Mouse (Mus musculus) embryonic facial prominence, embryonic 12.5 days (tissue): ENCODE results near the gene Pkp1. TPM values are rescaled to one million over a fixed set of nuclear protein-coding genes. Genes with fewer than 3 reads are reported as not detected.

Experiments used
- ATAC-seq: fragments of 200-750 bp; cut with Nextera tagmentation; 2 replicates; pipeline ENCODE4 v1.8.0; 2017; ENCODE audit not compliant: insufficient number of reproducible peaks, insufficient read depth, low FRiP score, low TSS enrichment
- H3K27ac ChIP-seq: fragments of 300-500 bp; sonication (generic); 2 replicates; pipeline ENCODE4 v1.5.1; 2016; ENCODE audit warnings: mild to moderate bottlenecking
- H3K27me3 ChIP-seq: fragments of 300-500 bp; sonication (generic); 2 replicates; pipeline ENCODE4 v1.6.1; 2016; ENCODE audit warnings: mild to moderate bottlenecking, moderate library complexity
- H3K36me3 ChIP-seq: fragments of 300-500 bp; sonication (generic); 2 replicates; pipeline ENCODE4 v1.6.1; 2016; ENCODE audit warnings: mild to moderate bottlenecking
- H3K4me1 ChIP-seq: fragments of 300-500 bp; sonication (generic); 2 replicates; pipeline ENCODE4 v1.6.1; 2016
- H3K4me2 ChIP-seq: fragments of 300-500 bp; sonication (generic); replicated peaks from 2 replicates; pipeline ENCODE4 v1.6.1; 2016; ENCODE audit warnings: mild to moderate bottlenecking, moderate library complexity
- H3K4me3 ChIP-seq: fragments of 300-500 bp; sonication (generic); 2 replicates; pipeline ENCODE4 v1.5.1; 2016; ENCODE audit warnings: mild to moderate bottlenecking
- H3K9ac ChIP-seq: fragments of 300-500 bp; sonication (generic); 2 replicates; pipeline ENCODE4 v1.6.1; 2016; ENCODE audit warnings: mild to moderate bottlenecking, moderate library complexity
- H3K9me3 ChIP-seq: fragments of 300-500 bp; sonication (generic); 2 replicates; pipeline ENCODE4 v1.6.1; 2016; ENCODE audit warnings: mild to moderate bottlenecking, moderate library complexity
- WGBS: fragments of 180-500 bp; shearing (Covaris S2); methylation state at CpG from one replicate; pipeline ENCODE4 v1.1.7; 2016; 5-methylcytosine and 5-hydroxymethylcytosine counted together
- polyA plus RNA-seq: library from polyadenylated mRNA; unstranded; fragments of >200 nt; fragmentation: Nextera tagmentation; extraction: Ambion mirVana; gene quantifications from 2 replicates; pipeline ENCODE4 v1.2.1, GENCODE M21; 2016

The Pkp1 gene
- polyA plus RNA-seq, 1 experiment from 2014 or later: 1.7 TPM

DNA sequence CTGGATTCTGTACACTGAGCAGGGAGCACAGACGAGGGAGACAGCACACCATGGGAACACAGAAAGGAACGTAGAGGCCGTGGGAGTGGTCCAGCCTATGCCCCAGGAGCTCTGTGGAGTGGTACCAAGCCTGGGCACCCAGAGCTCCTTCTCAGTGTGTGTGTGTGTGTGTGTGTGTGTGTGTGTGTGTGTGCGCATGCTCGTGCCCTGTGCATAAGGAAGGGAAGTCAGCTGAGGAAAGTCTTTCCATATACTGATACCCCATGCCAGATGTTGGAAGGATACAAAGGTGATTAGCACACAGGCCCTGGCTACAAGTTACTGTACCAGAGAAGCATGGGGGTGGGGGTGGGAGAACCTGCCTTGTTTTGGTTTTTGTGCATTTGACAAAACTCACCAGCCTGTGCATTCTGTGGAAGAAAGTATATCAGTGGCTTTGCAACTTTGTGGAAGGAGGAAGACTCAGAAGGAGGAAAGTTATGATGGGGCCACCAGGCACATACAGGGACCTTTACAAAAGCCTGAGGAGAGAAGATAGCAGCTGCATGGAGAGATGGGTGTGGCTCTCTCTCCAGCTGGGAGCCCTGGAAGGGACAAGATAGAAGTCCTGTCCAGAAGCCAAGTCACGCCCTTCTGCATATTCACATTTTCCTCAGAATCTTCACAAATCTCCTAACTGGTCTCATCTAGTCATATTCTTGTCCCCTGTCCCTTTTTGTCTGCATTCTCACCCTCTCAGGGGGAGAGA, 22.4 kb upstream of the Pkp1 start:
- H3K4me3 ChIP-seq: no peak overlapping the region
- H3K27ac ChIP-seq: no peak overlapping the region
- 71% methylated on average over 6 of the region's 6 CpGs for WGBS
- H3K36me3 ChIP-seq: no peaks in the 10 kb centered on the region
- ATAC-seq: no peak
- no peak overlapping the region for H3K9ac ChIP-seq
- no peaks in the 10 kb centered on the region for H3K9me3 ChIP-seq
- H3K27me3 ChIP-seq: peaks cover 18% of the 10 kb centered on the region
- H3K4me2 ChIP-seq: no peak overlapping the region
- no peaks in the 10 kb centered on the region for H3K4me1 ChIP-seq

DNA sequence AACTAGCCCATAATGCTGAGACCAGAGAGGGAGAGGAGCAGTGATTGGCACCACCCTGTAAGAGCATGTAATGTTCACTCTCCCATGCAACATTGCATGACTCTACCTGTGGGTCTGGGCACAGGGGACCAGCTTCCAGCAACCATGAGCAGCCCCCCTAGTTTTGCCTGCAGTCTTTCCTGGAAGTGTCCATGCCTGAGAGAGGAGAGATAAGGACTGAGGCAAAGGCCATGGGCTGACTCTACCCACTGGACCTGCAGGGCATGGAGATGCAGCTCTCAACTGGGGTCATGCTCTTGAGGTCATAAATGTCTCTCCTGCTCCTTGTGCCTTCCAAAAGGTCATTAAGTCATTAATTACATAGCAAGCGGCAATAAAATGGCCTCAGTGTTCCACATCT, 17.1 kb upstream of the Pkp1 start:
- Histone ChIP-seq H3K4me3 (no peak overlapping the region), H3K4me2 (no peak overlapping the region), H3K36me3 (no peaks in the 10 kb centered on the region), H3K4me1 (no peaks in the 10 kb centered on the region), H3K9ac (no peak overlapping the region), H3K27me3 (no peaks in the 10 kb centered on the region), H3K27ac (no peak overlapping the region), H3K9me3 (no peaks in the 10 kb centered on the region)
- ATAC-seq: no peak
- 83% methylated on average over 1 of the region's 1 CpGs for WGBS

DNA sequence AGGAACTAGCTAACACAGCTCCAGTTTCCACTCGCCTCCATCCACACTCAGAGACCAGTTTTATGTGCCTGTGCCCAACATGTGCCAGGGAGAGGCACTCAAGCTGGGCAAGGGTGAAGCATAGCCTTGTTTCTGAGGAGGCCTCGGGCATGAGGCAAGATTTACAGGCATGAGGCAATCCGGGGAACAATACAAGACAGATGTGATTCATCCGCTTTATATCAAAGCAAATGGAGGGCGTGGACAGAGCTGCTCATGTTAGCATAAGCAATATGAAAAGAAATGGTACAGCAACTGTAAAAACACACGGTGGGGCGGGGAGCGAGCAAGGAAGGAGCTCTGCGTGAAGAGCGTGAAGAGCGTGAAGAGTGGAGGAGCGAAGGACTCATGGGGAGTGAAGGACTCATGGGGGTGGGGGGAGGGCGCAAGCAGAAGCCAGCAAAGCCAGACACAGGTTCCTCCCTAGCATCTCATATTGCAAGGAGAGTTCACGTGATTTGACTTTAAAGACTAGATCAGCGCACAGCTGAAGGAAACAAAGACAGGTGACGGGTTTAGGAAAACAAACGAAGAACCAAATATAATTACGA, 14.8 kb upstream of the Pkp1 start:
- no peaks in the 10 kb centered on the region for H3K4me1 ChIP-seq
- no peak overlapping the region for H3K27ac ChIP-seq
- H3K36me3 ChIP-seq: no peaks in the 10 kb centered on the region
- no peaks in the 10 kb centered on the region for H3K27me3 ChIP-seq
- H3K9me3 ChIP-seq: no peaks in the 10 kb centered on the region
- no peak overlapping the region for H3K4me3 ChIP-seq
- no peak overlapping the region for H3K9ac ChIP-seq
- 0 out of 2 replicates have a peak, but pooled peaks have one; percentile 49 for ATAC-seq
- 66% methylated on average over 18 of the region's 18 CpGs for WGBS
- H3K4me2 ChIP-seq: no peak overlapping the region

DNA sequence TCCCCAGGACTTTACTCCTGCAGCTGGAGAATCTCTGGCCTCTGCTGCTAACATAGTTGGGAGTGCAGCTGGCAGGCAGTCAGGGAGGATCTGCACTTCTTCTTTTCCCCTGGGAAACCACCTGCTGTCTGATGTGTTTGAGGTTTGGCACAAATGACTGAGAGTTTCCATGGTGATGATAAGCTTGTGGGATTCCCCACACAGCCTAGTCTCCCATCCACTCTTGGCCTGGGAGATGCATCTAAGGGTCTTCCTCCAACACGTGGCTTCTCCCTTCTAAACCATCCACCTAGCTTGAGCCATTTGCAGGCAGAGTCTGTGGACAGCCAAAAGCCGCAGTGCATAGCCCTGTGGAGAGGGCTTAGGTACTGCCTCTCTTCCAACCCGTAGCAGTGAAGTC, 10.9 kb upstream of the Pkp1 start:
- no peaks in the 10 kb centered on the region for H3K4me1 ChIP-seq
- no peaks in the 10 kb centered on the region; the same call in 1 of the 2 replicates for H3K27me3 ChIP-seq
- H3K9me3 ChIP-seq: no peaks in the 10 kb centered on the region
- 49% methylated on average over 3 of the region's 3 CpGs for WGBS
- H3K36me3 ChIP-seq: no peaks in the 10 kb centered on the region
- no peak overlapping the region for H3K4me3 ChIP-seq
- H3K4me2 ChIP-seq: no peak overlapping the region
- H3K9ac ChIP-seq: no peak overlapping the region
- no peak overlapping the region for H3K27ac ChIP-seq
- ATAC-seq: no peak

DNA sequence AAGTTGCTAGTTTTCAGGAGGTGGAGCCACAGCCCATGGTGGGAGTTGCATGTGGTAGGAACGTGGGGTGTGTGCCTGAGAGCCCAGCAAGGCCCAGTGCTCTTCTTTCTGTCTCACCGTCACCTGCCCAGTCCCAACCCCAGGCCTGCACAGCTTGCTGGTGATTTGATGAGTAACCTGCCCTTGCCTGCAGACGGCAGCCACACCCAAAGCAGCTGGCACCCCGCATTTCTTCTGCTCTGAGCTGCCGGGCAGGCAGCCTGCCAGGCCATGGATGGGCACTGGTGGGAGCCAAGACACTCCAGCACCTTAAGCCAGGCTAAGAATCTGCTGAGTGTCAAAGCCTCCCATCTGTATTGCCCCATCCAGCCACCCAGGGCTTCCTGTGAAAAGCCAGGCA, 6.8 kb upstream of the Pkp1 start:
- Histone ChIP-seq H3K4me3 (no peak overlapping the region), H3K4me1 (no peaks in the 10 kb centered on the region), H3K27ac (no peak overlapping the region), H3K4me2 (no peak overlapping the region), H3K36me3 (no peaks in the 10 kb centered on the region), H3K9me3 (no peaks in the 10 kb centered on the region), H3K27me3 (peaks cover 34% of the 10 kb centered on the region), H3K9ac (no peak overlapping the region)
- 78% methylated on average over 5 of the region's 5 CpGs for WGBS
- ATAC-seq: no peak

DNA sequence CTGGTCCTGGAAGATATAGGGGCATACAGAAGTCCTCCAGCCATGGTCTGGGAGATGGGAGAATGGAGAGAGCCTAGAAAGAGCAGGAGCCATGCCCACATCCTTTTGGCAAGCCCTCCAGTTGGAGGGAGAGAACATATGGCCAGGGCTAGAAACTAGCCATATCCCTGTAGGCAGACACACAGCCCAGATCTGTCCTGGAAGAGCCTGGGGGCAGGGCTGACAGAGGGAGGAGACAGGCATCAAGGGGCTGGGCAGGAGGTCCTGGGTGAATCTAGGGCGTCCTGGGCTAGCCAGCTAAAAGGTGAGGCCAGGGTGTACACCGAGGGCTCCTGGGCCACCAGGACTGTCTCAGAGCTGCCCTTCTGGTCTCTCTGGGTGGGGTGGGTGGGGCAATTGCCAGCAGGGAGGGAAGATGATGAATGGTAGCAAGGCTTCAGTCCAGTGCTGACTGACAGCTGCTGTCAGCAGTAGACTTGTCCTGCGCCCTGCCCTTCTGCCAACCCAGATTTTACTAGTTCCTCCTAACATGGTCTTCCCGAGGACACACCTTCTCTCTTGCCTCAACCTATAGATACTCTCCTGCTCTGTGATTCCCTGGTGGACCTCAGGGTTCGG, 5.5 kb upstream of the Pkp1 start:
- no peaks in the 10 kb centered on the region for H3K4me1 ChIP-seq
- H3K4me3 ChIP-seq: no peak overlapping the region
- H3K4me2 ChIP-seq: no peak overlapping the region
- H3K9ac ChIP-seq: no peak overlapping the region
- ATAC-seq: no peak
- no peak overlapping the region for H3K27ac ChIP-seq
- H3K27me3 ChIP-seq: peaks cover 48% of the 10 kb centered on the region
- no peaks in the 10 kb centered on the region for H3K36me3 ChIP-seq
- no peaks in the 10 kb centered on the region for H3K9me3 ChIP-seq
- WGBS: 81% methylated on average over 5 of the region's 5 CpGs

DNA sequence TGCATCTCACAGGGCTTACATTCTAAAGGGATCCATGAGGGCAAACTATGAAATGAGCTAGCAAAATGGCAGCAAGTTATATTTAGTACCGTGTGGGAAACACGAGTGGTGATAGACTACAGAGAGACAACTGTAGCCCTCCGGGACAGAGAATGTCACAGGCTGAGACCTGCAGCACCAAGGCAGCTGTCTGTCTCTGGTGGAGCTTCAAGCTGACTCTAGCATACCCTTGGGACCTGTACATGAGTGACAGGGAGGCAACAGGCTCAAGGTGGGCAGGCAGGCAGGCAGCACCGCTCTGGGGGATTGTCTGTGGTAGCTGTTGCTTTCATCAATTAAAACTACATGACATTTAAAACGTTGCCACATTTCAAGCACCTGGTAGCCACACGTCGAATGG, 4.2 kb upstream of the Pkp1 start:
- 74% methylated on average over 7 of the region's 7 CpGs for WGBS
- Histone ChIP-seq H3K4me1 (peaks cover 4% of the 10 kb centered on the region; the same call in 1 of the 2 replicates), H3K9me3 (no peaks in the 10 kb centered on the region), H3K4me2 (no peak overlapping the region), H3K9ac (no peak overlapping the region), H3K27ac (no peak overlapping the region), H3K36me3 (no peaks in the 10 kb centered on the region), H3K27me3 (peaks cover 60% of the 10 kb centered on the region), H3K4me3 (no peak overlapping the region)
- ATAC-seq: no peak

DNA sequence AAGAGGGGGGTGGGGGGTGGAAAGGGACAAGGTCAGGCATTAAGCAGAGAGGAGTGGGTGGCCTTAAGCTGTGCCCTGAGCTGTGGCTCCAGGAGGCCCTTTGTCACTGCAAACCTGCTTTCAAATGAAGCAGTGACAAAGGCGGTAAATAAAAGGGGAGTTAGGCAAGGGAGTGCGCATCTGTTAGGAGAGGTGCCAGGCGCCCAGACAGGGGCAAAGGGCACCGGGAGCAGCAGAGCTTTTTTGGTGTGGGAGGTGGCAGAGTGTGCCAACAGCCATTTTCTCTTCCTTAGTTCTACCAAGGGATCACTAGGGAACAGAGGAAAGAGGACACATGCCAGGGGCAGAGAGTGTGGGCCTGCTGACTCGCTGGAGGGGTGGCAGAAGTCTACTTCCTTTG, 1.8 kb downstream of the Pkp1 start:
- H3K36me3 ChIP-seq: no peaks in the 10 kb centered on the region
- H3K9me3 ChIP-seq: no peaks in the 10 kb centered on the region
- no peak overlapping the region for H3K4me2 ChIP-seq
- H3K4me3 ChIP-seq: no peak overlapping the region
- ATAC-seq: no peak
- H3K4me1 ChIP-seq: peaks cover 4% of the 10 kb centered on the region; the same call in 1 of the 2 replicates
- no peak overlapping the region for H3K27ac ChIP-seq
- 6% methylated on average over 5 of the region's 5 CpGs for WGBS
- peaks cover 81% of the 10 kb centered on the region for H3K27me3 ChIP-seq
- no peak overlapping the region for H3K9ac ChIP-seq

DNA sequence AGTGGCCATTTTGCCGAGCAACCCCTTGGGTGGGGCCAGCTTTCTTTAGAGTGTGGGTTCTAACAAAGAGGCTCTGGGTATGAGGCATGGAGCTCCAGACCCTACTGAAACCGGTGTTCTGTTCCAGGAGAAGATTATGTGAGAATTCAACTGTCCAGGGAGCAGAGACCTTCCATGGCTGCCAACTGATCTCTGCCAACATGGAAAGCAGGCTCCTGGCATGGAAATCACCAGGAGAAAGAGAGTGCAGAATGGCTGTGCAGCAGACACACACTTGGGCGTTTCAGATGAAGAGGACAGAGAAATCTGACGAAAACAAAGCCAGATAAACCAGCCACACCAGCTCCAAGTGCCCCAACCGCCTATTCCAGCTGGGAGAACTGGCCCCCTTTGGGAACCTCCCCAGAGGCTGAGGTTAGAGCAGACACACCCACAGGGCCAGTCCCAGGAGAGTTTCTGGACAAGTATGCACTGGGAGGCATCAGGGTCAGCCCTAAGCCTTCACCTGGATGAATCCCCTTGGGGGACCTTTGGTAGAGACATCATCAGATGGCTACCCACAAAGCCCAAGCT, 2.4 kb downstream of the Pkp1 start:
- Histone ChIP-seq H3K27ac (no peak overlapping the region), H3K9me3 (no peaks in the 10 kb centered on the region), H3K27me3 (peaks cover 74% of the 10 kb centered on the region), H3K36me3 (no peaks in the 10 kb centered on the region), H3K9ac (no peak overlapping the region), H3K4me1 (peaks cover 4% of the 10 kb centered on the region; the same call in 1 of the 2 replicates), H3K4me2 (no peak overlapping the region), H3K4me3 (no peak overlapping the region)
- 26% methylated on average over 5 of the region's 5 CpGs for WGBS
- no peak for ATAC-seq

DNA sequence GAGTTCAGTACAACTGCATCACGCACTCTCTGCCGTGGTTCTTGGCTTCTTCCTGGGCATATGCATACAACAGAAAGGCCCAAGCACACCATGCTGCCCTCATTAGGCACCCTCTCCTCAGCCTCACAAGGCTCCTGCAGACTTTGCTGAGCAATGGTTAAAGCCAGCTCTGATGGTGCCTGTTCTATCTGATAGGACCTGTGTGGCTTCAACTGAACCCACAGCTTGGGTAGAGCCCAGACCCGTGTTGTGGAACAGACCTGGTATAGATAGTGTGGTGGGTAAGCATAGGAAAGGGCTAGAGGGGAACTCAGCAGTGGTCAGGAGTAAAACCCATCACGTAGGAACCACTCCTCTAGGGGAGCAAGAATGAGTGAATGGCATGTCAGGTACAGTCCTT, 5.3 kb downstream of the Pkp1 start:
- peaks cover 51% of the 10 kb centered on the region for H3K27me3 ChIP-seq
- no peak overlapping the region for H3K27ac ChIP-seq
- H3K9ac ChIP-seq: no peak overlapping the region
- H3K36me3 ChIP-seq: no peaks in the 10 kb centered on the region
- no peak overlapping the region for H3K4me3 ChIP-seq
- 75% methylated on average over 4 of the region's 4 CpGs for WGBS
- H3K4me2 ChIP-seq: no peak overlapping the region
- H3K9me3 ChIP-seq: no peaks in the 10 kb centered on the region
- no peak for ATAC-seq
- H3K4me1 ChIP-seq: no peaks in the 10 kb centered on the region; the same call in 1 of the 2 replicates

DNA sequence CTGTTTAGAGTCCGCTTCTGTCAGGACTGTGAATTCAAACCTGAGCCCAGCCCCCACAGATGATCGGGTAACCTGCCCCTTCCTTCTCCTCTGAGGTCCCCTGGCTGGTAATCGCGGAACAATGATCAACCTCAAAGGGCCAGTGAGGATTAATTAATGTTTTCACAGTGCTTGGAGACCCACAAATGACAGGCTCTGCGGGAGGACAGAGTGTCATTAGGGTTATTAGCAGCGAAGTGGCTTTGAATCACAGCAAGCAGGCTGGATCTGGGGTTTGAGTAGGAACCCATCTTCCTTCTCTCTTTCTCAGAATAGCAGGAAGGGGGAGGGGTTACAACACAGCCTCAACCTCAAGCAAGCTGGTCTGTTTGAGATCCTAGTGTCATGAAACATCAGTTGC, 9.6 kb downstream of the Pkp1 start:
- Histone ChIP-seq H3K36me3 (no peaks in the 10 kb centered on the region), H3K9ac (no peak overlapping the region), H3K27ac (no peak overlapping the region), H3K4me1 (peaks cover 7% of the 10 kb centered on the region), H3K9me3 (no peaks in the 10 kb centered on the region), H3K4me2 (no peak overlapping the region), H3K27me3 (peaks cover 17% of the 10 kb centered on the region; the same call in 1 of the 2 replicates), H3K4me3 (no peak overlapping the region)
- 19% methylated on average over 6 of the region's 6 CpGs for WGBS
- ATAC-seq: no peak

DNA sequence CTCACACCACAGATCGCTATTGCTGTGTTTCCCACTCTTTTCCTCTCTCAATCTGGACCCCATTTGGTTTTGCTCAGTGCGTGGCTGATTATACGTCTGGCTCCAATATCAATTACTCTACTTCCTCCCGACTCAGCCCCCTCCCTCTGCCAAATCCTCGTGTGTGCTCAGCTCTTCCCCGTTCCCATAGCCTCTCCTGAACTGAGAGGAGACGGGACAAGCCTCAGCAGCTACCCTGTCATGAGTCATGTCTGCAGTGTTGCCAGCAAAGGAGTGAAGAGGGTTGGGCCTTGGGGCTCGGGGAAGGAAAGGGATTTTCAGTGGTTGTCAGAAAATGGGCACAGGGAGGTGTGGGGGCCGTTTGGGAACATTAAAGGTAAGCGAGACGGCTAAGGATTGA, 12.3 kb downstream of the Pkp1 start:
- Histone ChIP-seq H3K36me3 (no peaks in the 10 kb centered on the region), H3K27me3 (0 out of 2 replicates have a peak, but pooled peaks cover 6% of the 10 kb centered on the region), H3K4me1 (peaks cover 8% of the 10 kb centered on the region), H3K9me3 (no peaks in the 10 kb centered on the region), H3K4me2 (peak overlapping the region; percentile 9; the same call in 1 of the 2 replicates), H3K27ac (no peak overlapping the region), H3K9ac (no peak overlapping the region), H3K4me3 (no peak overlapping the region)
- WGBS: 33% methylated on average over 11 of the region's 11 CpGs
- ATAC-seq: 0 out of 2 replicates have a peak, but pooled peaks have one; percentile 74
